Mouse (Mus musculus) gastrocnemius, postnatal 14 days (tissue): ENCODE measurements around the gene Ipp. TPM values are rescaled to one million over a fixed set of nuclear protein-coding genes. Genes with fewer than 3 reads are reported as not detected.

Experiments
- DNase-seq: peaks from one replicate; pipeline ENCODE4 v3.0.0; 2021; ENCODE audit warnings: mixed read lengths
- intact Hi-C: fragments of 180-260 bp; cut with DNase I; formaldehyde crosslinking; loops from one replicate; pipeline ENCODE4 v1.15.1; 2025; ENCODE audit warnings: low total_unique reads
- long read RNA-seq, 2 experiments: library from polyadenylated mRNA; stranded (forward); transcript quantifications; one replicate each; pipeline ENCODE4 v2.0.0; 2021
- total RNA-seq, 2 experiments: library from RNA; stranded (reverse); gene quantifications; 2 replicates each; pipeline ENCODE4 v1.2.3; 2021

Gene Ipp
- total RNA-seq = 10 to 100 TPM; 12.0 to 14.1 TPM
- long read RNA-seq, experiment 1, partial matches to known transcripts = 3 of 7 reads
- long read RNA-seq, experiment 1, other reads (novel, unspliced or antisense) = 1 of 7 reads
- long read RNA-seq, experiment 2, partial matches to known transcripts = 0 of 5 reads
- long read RNA-seq, experiment 2, other reads (novel, unspliced or antisense) = 1 of 5 reads

DNA sequence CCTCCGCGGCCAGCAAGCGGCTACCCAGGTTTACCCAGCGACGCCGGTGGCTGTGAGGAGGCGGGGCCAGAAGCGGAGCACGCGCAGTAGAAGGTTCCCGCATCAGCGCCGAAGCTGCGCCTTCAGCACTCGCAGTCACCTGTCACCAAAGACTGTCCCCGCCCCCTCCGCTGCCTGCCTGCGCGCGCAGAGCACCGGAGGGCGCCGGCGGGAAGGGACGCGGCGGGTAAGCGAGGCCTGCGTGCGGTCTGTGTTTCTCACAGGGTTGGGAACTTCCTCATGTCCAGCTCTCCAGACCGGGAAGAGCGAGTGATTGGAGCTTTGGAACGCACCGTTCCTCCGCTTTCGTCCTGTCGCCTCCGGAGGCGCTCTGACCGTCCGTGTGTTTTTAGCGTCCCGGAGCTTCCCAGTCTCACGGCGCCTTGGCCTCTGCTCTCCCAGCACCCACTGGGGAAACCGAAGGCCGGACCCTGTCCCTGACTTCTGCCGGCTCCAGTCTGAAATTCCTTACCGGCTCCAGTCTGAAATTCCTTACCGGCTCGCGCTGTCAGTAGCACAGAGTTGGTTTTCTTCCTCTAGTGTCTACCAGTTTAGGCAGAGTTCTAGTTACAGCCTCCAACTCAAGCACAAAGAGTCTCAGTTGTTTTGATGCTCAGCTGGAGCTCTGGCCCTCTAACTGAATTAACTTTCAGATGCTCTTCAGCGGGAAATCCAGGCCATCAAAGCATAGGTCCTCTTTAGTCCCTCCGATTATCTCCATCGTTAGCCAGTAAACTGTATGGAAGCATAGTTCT lies at the start of gene Ipp:
TSS of gene Ipp (plus strand) at position 125 of the 794 bp plus-strand sequence.
- intact Hi-C loops = no loop called here
- peak; percentile 93 for DNase-seq

GRCm38 (mm10) chr4:116461943-116462342 lies 45.4 kb upstream of the Ipp start:
- intact Hi-C loops = no loop called here

GRCm38 (mm10) chr4:116463231-116464125 lies 43.9 kb upstream of the Ipp start:
- peak; percentile 45 for DNase-seq
- intact Hi-C loops = no loop called here

More at GRCm38 (mm10) chr4:116461943-116462342, 45.4 kb upstream of the Ipp start:
- DNase-seq = no peak

GRCm38 (mm10) chr4:116464126-116464981 lies 43.0 kb upstream of the Ipp start, which contains the start of gene Mast2:
Gene Mast2, minus strand, starts transcription at chr4:116464183.
- intact Hi-C loops = no loop called here
- DNase-seq = peak; percentile 85

DNA sequence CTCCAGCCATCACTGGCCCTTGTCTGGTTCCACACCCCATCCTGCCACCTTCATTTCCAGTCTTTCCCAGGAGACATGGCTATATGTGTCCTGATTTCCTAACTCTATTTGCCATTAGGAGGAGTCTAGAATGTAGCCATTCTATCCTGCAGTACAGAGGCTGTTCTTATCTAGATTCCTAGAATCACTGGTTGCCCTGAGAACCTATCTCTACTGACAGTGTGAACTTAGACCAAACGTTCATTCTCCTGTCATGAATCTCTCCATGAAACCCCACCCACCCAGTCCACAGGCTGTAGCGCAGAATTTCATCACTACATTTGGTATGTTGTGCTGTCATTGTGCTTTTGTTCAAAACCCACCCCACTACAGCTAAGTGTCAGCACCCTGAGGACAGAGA lies 26.0 kb upstream of the Ipp start:
- DNase-seq = no peak
- intact Hi-C loops = no loop called here

DNA sequence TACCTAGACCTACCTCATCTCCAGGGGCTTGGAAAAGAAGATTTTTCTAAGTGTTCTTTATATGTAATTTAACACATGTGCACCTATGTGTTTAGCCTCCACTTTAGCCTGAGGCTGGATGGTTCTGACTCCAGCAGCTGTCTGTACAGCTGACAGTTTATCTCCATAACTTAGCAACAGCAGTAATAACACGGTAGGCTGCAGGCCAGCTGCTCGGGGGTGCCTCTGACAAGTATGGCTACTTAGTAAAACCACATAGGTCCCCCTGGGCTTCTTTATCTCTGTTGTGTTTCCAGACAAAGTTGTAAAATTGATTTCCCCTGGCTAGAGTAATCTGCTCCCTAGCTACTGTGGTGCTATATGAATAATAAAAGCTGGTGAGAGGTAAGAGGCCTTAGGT lies 23.9 kb upstream of the Ipp start:
- DNase-seq = no peak
- intact Hi-C loops = no loop called here

DNA sequence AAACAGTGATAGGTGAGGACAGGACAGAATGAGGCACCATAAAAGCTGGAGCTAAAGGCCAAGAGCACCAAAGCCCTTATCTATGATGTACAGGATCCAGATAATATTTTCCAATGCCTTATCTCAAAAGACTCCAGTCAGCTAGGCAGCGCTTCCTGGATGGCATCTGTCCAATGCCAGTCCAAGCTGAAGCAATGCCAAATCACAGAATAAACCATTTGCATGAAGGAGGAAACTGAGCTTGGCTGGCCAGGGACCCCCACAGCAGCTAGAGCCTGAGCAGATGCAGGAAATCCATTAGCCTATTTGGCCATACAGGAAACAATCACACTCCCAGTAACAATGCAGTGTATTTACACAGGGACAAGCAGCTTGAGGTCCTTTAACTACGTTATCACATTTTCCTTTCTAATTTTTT lies 16.2 kb upstream of the Ipp start:
- intact Hi-C loops = no loop called here
- DNase-seq = peak; percentile 8

DNA sequence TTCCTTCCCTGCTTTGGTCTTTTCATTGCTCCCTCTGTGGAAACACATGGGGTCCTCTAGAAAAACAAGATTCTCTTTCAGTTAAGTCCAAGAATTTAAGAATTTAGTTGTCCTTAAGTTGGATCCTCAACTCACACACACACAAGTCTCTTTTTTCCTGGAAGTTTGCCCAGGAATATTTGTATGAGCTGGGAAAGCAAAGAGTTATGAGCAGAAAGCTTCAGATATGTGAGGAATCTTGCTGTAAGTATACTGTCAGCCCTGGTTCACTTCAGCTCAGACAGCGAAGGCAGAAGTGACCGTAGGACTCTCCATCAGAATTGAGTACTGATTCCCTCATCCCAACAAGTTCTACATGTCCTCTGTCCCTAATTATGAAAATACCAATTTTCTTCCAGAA lies 15.5 kb upstream of the Ipp start:
- intact Hi-C loops = no loop called here
- DNase-seq = no peak

- no peak for DNase-seq
- intact Hi-C loops = no loop called here
Measured at GRCm38 (mm10) chr4:116492460-116492859, 14.9 kb upstream of the Ipp start.

- intact Hi-C loops = no loop called here
- DNase-seq = no peak
Measured at GRCm38 (mm10) chr4:116493646-116494045, 13.7 kb upstream of the Ipp start.

DNA sequence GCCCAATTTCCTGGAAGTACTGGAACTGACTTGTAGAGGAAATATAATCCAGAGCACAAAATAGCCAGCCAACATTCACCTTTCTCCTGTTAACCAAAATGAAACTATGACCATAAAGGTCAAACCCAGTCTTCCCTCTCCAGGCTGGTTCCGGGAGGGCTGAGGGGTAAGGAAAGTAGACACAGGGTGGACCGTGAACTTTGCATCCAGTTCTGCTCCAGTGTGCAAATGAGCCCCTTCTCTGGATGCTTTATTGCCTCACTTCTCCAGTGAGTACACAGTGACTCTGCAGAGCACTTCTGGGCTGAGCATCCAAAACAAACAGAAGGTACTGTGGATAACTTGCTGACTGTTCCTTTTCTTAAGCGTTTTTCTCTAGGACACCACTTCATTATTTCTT lies 7.4 kb upstream of the Ipp start:
- DNase-seq = no peak
- intact Hi-C loops = no loop called here

DNA sequence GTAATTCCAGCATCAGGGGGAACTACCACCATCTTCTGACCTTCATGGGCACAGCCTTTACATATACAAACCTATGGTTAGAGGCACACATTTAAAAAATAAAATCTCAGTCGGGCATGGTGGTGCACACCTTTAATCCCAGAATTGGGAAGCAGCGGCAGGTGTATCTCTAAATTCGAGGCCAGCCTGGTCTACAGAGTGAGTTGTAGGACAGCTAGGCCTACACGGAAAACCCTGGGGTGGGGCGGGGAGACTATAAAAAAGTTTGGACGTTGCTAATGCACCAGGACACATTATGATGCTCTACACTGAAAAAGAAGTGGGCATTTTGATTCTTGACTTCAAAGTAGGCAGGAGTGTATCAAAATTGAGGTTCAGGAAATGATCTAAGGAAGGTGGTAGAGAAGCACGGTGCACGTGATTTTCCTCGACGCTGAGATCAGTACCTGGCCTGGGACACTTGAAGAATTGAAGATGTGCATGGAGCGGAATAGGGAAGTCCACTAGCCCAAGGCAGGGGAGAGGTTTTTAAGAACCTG lies 394 bp upstream of the Ipp start:
- DNase-seq = no peak
- intact Hi-C loops = no loop called here

GRCm38 (mm10) chr4:116531109-116531508 lies 23.8 kb downstream of the Ipp start:
- intact Hi-C loops = no loop called here
- no peak for DNase-seq

DNA sequence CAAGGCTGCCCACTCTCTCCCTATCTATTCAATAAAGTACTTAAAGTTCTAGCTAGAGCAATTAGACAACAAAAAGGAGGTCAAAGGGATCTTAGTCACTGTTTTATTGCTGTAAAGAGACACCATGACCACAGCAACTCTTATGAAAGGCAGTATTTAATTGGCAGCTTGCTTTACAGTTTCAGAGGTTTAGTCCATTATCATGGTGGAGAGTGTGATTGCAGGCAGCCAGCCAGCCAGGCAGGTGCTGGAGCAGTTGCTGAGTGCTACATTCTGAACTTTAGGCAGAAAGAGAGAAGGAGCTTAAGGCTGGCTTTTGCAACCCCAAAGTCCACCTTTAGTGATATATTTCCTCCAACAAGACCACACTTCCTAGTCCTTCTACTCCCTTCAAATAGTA lies 29.0 kb downstream of the Ipp start:
- DNase-seq = no peak
- intact Hi-C loops = no loop called here

- DNase-seq = no peak
- intact Hi-C loops = no loop called here
Measured at GRCm38 (mm10) chr4:116537737-116538136, 30.4 kb downstream of the Ipp start.

- intact Hi-C loops = no loop called here
- DNase-seq = no peak
Measured at GRCm38 (mm10) chr4:116550432-116550831, 43.1 kb downstream of the Ipp start.

GRCm38 (mm10) chr4:116553035-116553434 lies 45.7 kb downstream of the Ipp start:
- intact Hi-C loops = no loop called here
- no peak for DNase-seq

GRCm38 (mm10) chr4:116555413-116556300 lies 48.3 kb downstream of the Ipp start, which contains the start of gene Tmem69:
Gene Tmem69, minus strand, starts transcription at chr4:116555936.
- intact Hi-C loops = no loop called here
- DNase-seq = peak; percentile 72
